Comparison of ENCODE assay signal across 19 mouse cellular contexts in the genomic region with DNA sequence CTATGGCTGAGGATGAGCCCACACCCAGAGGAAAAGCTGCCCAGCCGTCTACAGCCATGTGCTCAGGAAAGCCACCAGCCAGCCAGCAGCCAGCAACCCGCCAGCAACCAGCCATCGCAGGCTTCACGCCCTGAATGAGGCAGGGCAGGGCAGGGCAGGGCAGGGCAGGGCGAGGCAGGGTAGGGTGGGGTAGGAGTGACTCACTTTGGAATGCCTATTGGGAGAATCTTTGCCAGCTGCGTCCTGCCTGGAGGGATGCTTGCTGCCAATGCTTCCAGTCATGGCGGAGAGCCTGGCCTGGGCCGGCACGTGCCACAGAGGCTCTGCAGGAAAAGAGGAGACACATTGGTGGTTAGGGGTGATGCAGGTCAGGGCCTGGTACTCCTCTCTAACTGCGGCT. TPM values are rescaled to one million over a fixed set of nuclear protein-coding genes. Genes with fewer than 3 reads are reported as not detected.
DNase-seq lines count a peak whose midpoint lies in the region; ATAC-seq and TF ChIP-seq lines count a peak whose summit lies in the region.
"Had no signal": no experiment of that assay in that cellular context is flagged by ENCODE, and none has a peak within 500 bp of the region (broad histone marks: within the 10 kb centered on the region; RNA-seq: fewer than 3 reads in every experiment).

No protein-coding gene starts in this region.

- no peaks in the 10 kb centered on the region for H3K9me3 ChIP-seq in liver, postnatal 0 days (ENCODE audit: low read length)
- H3K9me3 ChIP-seq in embryonic facial prominence, embryonic 10.5 days, result no peaks in the 10 kb centered on the region
- no peaks in the 10 kb centered on the region for H3K9me3 ChIP-seq in liver, embryonic 15.5 days (replicated peaks)
- H3K9me3 ChIP-seq in heart, embryonic 12.5 days (replicated peaks), result no peaks in the 10 kb centered on the region
- H3K9me3 ChIP-seq: embryonic facial prominence, embryonic 12.5 days had no signal

- WGBS in liver, postnatal 0 days (ENCODE audit: insufficient replicate concordance), result 81% methylated on average over 10 of the region's 10 CpGs
- WGBS in embryonic facial prominence, embryonic 10.5 days, result 90% methylated on average over 10 of the region's 10 CpGs
- 74% methylated on average over 10 of the region's 10 CpGs for WGBS in liver, embryonic 15.5 days (ENCODE audit: insufficient replicate concordance)
- 86% methylated on average over 10 of the region's 10 CpGs for WGBS in heart, embryonic 12.5 days

- H3K4me3 ChIP-seq in liver, postnatal 0 days (ENCODE audit: low read depth, low read length), result no peak overlapping the region
- no peak overlapping the region for H3K4me3 ChIP-seq in embryonic facial prominence, embryonic 10.5 days
- no peak overlapping the region for H3K4me3 ChIP-seq in liver, embryonic 15.5 days (replicated peaks)
- no peak overlapping the region for H3K4me3 ChIP-seq in heart, embryonic 12.5 days
- H3K4me3 ChIP-seq: embryonic facial prominence, embryonic 12.5 days had no signal

- H3K4me2 ChIP-seq in liver, postnatal 0 days (ENCODE audit: low read depth, low read length), result no peak overlapping the region
- H3K4me2 ChIP-seq in liver, embryonic 15.5 days, result no peak overlapping the region
- no peak overlapping the region for H3K4me2 ChIP-seq in heart, embryonic 12.5 days
- H3K4me2 ChIP-seq: embryonic facial prominence, embryonic 12.5 days; midbrain, embryonic 11.5 days had no signal

- DNase-seq in liver (peak; percentile 40), ES-CJ7 (ENCODE audit: low read depth, low spot score) (peak; percentile 24)
- no peak for DNase-seq in liver, postnatal 0 days
- DNase-seq in embryonic facial prominence, embryonic 10.5 days (ENCODE audit: low spot score), result no peak
- DNase-seq in layer of hippocampus, postnatal 10 days (ENCODE audit: low spot score in 2 of 2), result no peak
- no peak for DNase-seq in kidney, adult 9 months
- DNase-seq: adrenal gland, adult 8-10 months; cerebellum, adult 18-20 months; heart, postnatal 4 days; left cerebral cortex, postnatal 4 days; lung, postnatal 36 days; right cerebral cortex, postnatal 25 days; thymus, postnatal 36 days had no signal

- H3K27ac ChIP-seq in liver, postnatal 0 days (ENCODE audit: low read depth), result no peak overlapping the region
- H3K27ac ChIP-seq in embryonic facial prominence, embryonic 10.5 days (replicated peaks), result peak overlapping the region; percentile 15; the same call in 1 of the 2 replicates
- no peak overlapping the region for H3K27ac ChIP-seq in liver, embryonic 15.5 days (replicated peaks)
- H3K27ac ChIP-seq in heart, embryonic 12.5 days (ENCODE audit: poor library complexity, severe bottlenecking), result no peak overlapping the region
- H3K27ac ChIP-seq: embryonic facial prominence, embryonic 12.5 days; hindbrain, postnatal 0 days had no signal

- no peak for TF ChIP-seq CTCF in liver, postnatal 0 days (IDR thresholded peaks at IDR 0.05; ENCODE audit: low read depth)

- no peak overlapping the region for H3K9ac ChIP-seq in liver, postnatal 0 days (replicated peaks)
- no peak overlapping the region for H3K9ac ChIP-seq in liver, embryonic 15.5 days
- H3K9ac ChIP-seq in heart, embryonic 12.5 days, result no peak overlapping the region
- H3K9ac ChIP-seq: embryonic facial prominence, embryonic 12.5 days had no signal

- TF ChIP-seq EP300 in liver, postnatal 0 days (IDR thresholded peaks at IDR 0.05; ENCODE audit: low read depth), result no peak

- peaks cover 18% of the 10 kb centered on the region; the same call in 1 of the 2 replicates for H3K36me3 ChIP-seq in liver, postnatal 0 days (replicated peaks; ENCODE audit: insufficient read depth, low read length)
- H3K36me3 ChIP-seq in embryonic facial prominence, embryonic 10.5 days (replicated peaks), result peaks cover 75% of the 10 kb centered on the region
- H3K36me3 ChIP-seq in liver, embryonic 15.5 days (replicated peaks), result peaks cover 18% of the 10 kb centered on the region; the same call in 1 of the 2 replicates
- 0 out of 2 replicates have a peak, but pooled peaks cover 3% of the 10 kb centered on the region for H3K36me3 ChIP-seq in heart, embryonic 12.5 days

- H3K27me3 ChIP-seq in liver, postnatal 0 days (ENCODE audit: insufficient read depth, low read length), result no peaks in the 10 kb centered on the region
- no peaks in the 10 kb centered on the region for H3K27me3 ChIP-seq in embryonic facial prominence, embryonic 10.5 days (replicated peaks; ENCODE audit: low read depth, poor library complexity, severe bottlenecking)
- no peaks in the 10 kb centered on the region for H3K27me3 ChIP-seq in liver, embryonic 15.5 days
- H3K27me3 ChIP-seq in heart, embryonic 12.5 days (replicated peaks), result 0 out of 2 replicates have a peak, but pooled peaks cover 6% of the 10 kb centered on the region
- H3K27me3 ChIP-seq: embryonic facial prominence, embryonic 12.5 days; Patski had no signal

- H3K4me1 ChIP-seq in liver, postnatal 0 days (ENCODE audit: insufficient read depth), result no peaks in the 10 kb centered on the region
- H3K4me1 ChIP-seq in embryonic facial prominence, embryonic 10.5 days, result peaks cover 4% of the 10 kb centered on the region; the same call in 1 of the 2 replicates
- peaks cover 8% of the 10 kb centered on the region for H3K4me1 ChIP-seq in liver, embryonic 15.5 days (replicated peaks)
- H3K4me1 ChIP-seq in heart, embryonic 12.5 days (replicated peaks), result no peaks in the 10 kb centered on the region
- H3K4me1 ChIP-seq: embryonic facial prominence, embryonic 12.5 days had no signal

- ATAC-seq in liver, postnatal 0 days, result no peak
- 0 out of 2 replicates have a peak, but pooled peaks have one; percentile 28 for ATAC-seq in liver, embryonic 15.5 days (ENCODE audit: insufficient read depth)
- ATAC-seq in heart, embryonic 12.5 days (ENCODE audit: insufficient number of reproducible peaks, low FRiP score), result no peak
- ATAC-seq: hindbrain, postnatal 0 days; Patski had no signal

RNA-seq across cellular contexts. Expression of gene Dpf1, which starts 46.7 kb away (rescaled TPM):
- polyA plus RNA-seq in liver, postnatal 0 days (2015; fragmentation: Nextera tagmentation; extraction: Ambion mirVana), result 0.63 and 0.69 TPM in 2 replicates
- 24.8 and 28.9 TPM in 2 replicates for polyA plus RNA-seq in embryonic facial prominence, embryonic 10.5 days (2016; fragmentation: Nextera tagmentation; extraction: Ambion mirVana)
- 1.7 and 2.3 TPM in 2 replicates for polyA plus RNA-seq in liver, embryonic 15.5 days (2015; fragmentation: Nextera tagmentation; extraction: Ambion mirVana)
- polyA plus RNA-seq in heart, embryonic 12.5 days (2016; fragmentation: Nextera tagmentation; extraction: Ambion mirVana), result 2.2 TPM in 2 replicates
- total RNA-seq in layer of hippocampus, postnatal 10 days (2021), result 100 to 1,000 TPM; 129 to 138 TPM

Comparison
In these comparisons a context has a peak if more than half of its experiments do, and no peak if none do; other contexts are left out.
1. DNase-seq: peak in liver (single experiment) and ES-CJ7 (single experiment); none in liver, postnatal 0 days (single experiment), embryonic facial prominence, embryonic 10.5 days (single experiment), layer of hippocampus, postnatal 10 days (0 of 2) and kidney, adult 9 months (single experiment).